Mouse (Mus musculus) T-cell, adult 66 days (primary cell): Measurements from ENCODE around the gene Olfr1313. TPM values are rescaled to one million over a fixed set of nuclear protein-coding genes. Genes with fewer than 3 reads are reported as not detected.

Experiments
- total RNA-seq, 2 experiments: library from RNA; stranded (reverse); gene quantifications; 3 replicates in 1 of 2; 4 replicates in 1 of 2; pipeline ENCODE4 v1.2.4; 2023

Olfr1313 gene
- not detected for total RNA-seq

DNA sequence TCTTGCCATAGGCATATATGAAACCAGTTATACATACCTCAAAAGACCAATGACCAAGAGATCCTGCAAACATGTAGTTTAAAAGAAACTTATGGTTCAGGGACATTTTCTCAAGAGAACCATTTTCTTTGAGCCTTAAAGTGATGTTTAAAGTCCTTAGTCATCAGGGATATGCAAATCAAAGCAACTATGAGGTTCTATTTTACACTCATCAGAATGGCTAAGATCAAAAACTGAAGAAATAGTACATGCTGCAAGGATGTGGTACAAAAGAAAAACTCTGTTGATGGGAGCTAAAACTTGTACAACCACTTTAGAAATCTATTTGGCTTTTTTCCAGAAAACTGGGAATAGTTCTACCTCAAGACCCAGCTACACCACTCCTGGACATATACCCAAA is at the start of gene Olfr1313:
TSS of gene Olfr1313 (minus strand) at position 101 of the 400 bp plus-strand sequence.

DNA sequence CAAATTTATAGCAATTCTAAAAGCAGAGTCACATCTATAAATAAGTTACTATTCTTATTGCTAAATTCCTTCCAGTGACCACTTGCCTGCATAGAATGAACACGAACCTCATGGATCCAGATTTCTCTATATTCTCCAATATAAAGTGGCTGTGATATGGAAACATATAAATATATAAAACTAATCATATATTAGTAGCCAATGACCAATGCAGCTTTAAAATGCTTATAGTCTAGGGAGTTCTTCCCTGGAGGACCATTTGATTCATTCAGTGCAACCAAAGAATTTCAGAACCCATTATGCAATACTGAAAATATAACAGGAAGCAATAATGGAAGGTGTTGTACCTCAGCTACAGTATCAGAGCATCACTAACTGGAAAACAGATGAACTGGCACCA is 37.7 kb upstream of the Olfr1313 start, which contains the start of gene Olfr1315-ps1:
TSS of gene Olfr1315-ps1 (minus strand) at position 101 of the 400 bp plus-strand sequence.

DNA sequence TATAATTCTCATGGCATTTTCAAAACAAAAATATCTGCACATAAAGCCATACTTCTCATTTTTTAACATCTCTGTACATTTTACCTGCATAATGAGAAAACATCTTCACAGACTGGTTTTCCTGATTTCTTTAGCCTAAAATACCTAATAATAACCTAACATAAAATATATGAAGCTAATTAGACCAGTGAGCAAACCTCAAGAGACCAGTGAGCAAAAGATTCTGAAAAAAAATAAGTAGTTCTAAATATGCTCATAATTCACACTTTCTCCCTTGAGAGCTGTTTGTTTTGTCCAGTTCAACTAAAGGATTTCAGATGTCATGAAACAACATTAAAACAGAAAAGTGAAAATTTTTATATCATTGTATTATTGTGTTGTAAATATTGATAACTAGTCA is 19.0 kb upstream of the Olfr1313 start, which contains the start of gene Olfr1314:
TSS of gene Olfr1314 (minus strand) at position 101 of the 400 bp plus-strand sequence.

DNA sequence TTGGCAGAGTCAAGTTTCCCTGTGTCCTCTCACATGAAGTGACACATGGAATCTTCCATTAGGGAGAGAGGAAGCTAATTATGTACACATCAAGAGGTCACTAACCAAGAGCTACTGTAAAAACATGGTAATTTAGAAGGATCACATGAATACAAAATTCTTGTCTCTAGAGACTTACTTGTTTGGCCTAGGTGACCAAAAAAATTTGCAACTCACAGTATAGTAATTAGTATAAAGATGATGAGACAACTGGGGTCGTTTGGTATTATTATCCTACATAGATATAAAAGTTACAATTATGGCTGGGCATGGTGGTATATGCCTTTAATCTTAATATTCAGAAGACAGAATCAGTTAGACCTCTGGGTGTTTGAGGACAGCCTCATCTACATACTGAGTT is 27.5 kb downstream of the Olfr1313 start, which contains the start of gene Olfr1312:
TSS of gene Olfr1312 (minus strand) at position 101 of the 400 bp plus-strand sequence.

DNA sequence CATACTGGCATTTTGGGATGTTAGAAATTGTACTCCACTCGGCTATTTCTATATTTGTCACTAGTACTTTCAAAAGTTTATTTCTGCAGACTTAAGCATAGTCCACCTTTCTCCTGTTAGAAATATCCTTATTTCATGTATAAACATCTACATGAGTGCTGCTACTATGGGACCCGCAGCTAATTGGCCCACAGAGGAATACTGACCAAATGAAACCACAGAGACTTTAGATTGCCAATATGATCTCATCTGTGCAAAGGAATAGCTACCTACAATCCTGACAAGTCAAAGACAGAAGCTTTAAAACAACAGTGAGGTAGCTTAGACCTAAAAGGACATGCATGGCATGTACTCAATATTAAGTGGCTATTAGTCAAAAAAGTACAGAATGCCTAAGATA is 53.3 kb downstream of the Olfr1313 start, which contains the start of gene Olfr1311:
TSS of gene Olfr1311 (minus strand) at position 101 of the 400 bp plus-strand sequence.

Other genes starting within 250 kb of the Olfr1313 start
- gene Olfr1305, start 200.7 kb downstream of the Olfr1313 start, total RNA-seq = not detected
- gene Olfr1306, start 161.6 kb downstream of the Olfr1313 start, total RNA-seq = not detected
- under 1 TPM; 0.15 to 0.17 TPM for gene Olfr1307, start 128.4 kb downstream of the Olfr1313 start, total RNA-seq
- gene Olfr1308, start 112.9 kb downstream of the Olfr1313 start, total RNA-seq = not detected
- not detected for gene Olfr1309, start 87.6 kb downstream of the Olfr1313 start, total RNA-seq
- gene Olfr1310, start 65.1 kb downstream of the Olfr1313 start, total RNA-seq = not detected
- gene Olfr1311, start 53.4 kb downstream of the Olfr1313 start, total RNA-seq = not detected
- not detected for gene Olfr1312, start 27.6 kb downstream of the Olfr1313 start, total RNA-seq
- gene Olfr1314, start 18.9 kb upstream of the Olfr1313 start, total RNA-seq = not detected
- not detected for gene Olfr1315-ps1, start 37.6 kb upstream of the Olfr1313 start, total RNA-seq
- gene Olfr1316, start 57.1 kb upstream of the Olfr1313 start, total RNA-seq = not detected
- not detected for gene Olfr1317, start 62.5 kb upstream of the Olfr1313 start, total RNA-seq
- gene Olfr1318, start 76.4 kb upstream of the Olfr1313 start, total RNA-seq = not detected
- gene Lpcat4, start 161.6 kb upstream of the Olfr1313 start, total RNA-seq = 10 to 100 TPM; 60.3 TPM
- gene Nutm1, start 181.4 kb upstream of the Olfr1313 start, total RNA-seq = not detected
- 10 to 100 TPM; 65.6 to 74.8 TPM for gene Nop10, start 184.1 kb upstream of the Olfr1313 start, total RNA-seq
- gene Slc12a6, start 188.0 kb upstream of the Olfr1313 start, total RNA-seq = 100 to 1,000 TPM; 121 to 133 TPM
- gene Gm21985, start 188.5 kb upstream of the Olfr1313 start, total RNA-seq = 1 to 10 TPM in 1 of 2 experiments, not detected in 1; 1.3 TPM